Mouse (Mus musculus) small intestine, adult 2 months (tissue): ENCODE data around the gene Prame. TPM values are rescaled to one million over a fixed set of nuclear protein-coding genes. Genes with fewer than 3 reads are reported as not detected.
"Not testable (repeated sequence)": the region's sequence is repeated elsewhere in the genome, so short reads cannot be mapped to it uniquely, and the experiment has no call there.

Source experiments
- H3K27ac ChIP-seq: fragments of 200-500 bp; 2 replicates; pipeline ENCODE4 v1.5.1; 2012; ENCODE audit warnings: low read depth, low read length, control low read depth, inconsistent platforms; ENCODE audit not compliant: insufficient read depth
- H3K27me3 ChIP-seq: fragments of 200-500 bp; 2 replicates; pipeline ENCODE4 v1.6.1; 2012; ENCODE audit warnings: mild to moderate bottlenecking, moderate library complexity, low read length, inconsistent platforms; ENCODE audit not compliant: control insufficient read depth, insufficient read depth
- H3K36me3 ChIP-seq: fragments of 200-500 bp; 2 replicates; pipeline ENCODE4 v1.6.1; 2012; ENCODE audit warnings: mild to moderate bottlenecking, low read length, control low read depth, inconsistent platforms; ENCODE audit not compliant: control insufficient read depth, insufficient read depth
- H3K4me1 ChIP-seq: fragments of 200-500 bp; 2 replicates; pipeline ENCODE4 v1.6.1; 2012; ENCODE audit warnings: low read length, inconsistent platforms, mixed read lengths; ENCODE audit not compliant: control insufficient read depth, insufficient read depth, insufficient read length
- H3K4me3 ChIP-seq: fragments of 200-500 bp; 2 replicates; pipeline ENCODE4 v1.5.1; 2012; ENCODE audit warnings: low read depth, mild to moderate bottlenecking, control low read depth, inconsistent platforms, low read length, moderate library complexity
- CTCF ChIP-seq: fragments of 200-500 bp; IDR thresholded peaks from 2 replicates; pipeline ENCODE4 v1.5.1; 2012; ENCODE audit warnings: low read depth, mild to moderate bottlenecking, control low read depth, inconsistent platforms, low read length, moderate library complexity, mixed read lengths; ENCODE audit not compliant: insufficient replicate concordance, insufficient read length; ENCODE audit errors: extremely low read depth
- whole genome bisulfite sequencing: fragments of 180-500 bp; shearing (Covaris S2); methylation state at CpG from one replicate; pipeline ENCODE4 v1.1.7; 2018; 5-methylcytosine and 5-hydroxymethylcytosine counted together
- polyA plus RNA-seq: library from polyadenylated mRNA; depleted of rRNA; stranded (reverse); fragments of >200 nt; gene quantifications from 2 replicates; pipeline ENCODE4 v1.2.3, GENCODE M21; 2012; rRNA removed

Gene Prame
- polyA plus RNA-seq, 1 experiment: not detected

GRCm38 (mm10) chrX:135569467-135569866 is 58.0 kb downstream of the Prame start:
- H3K36me3 ChIP-seq, H3K4me1 ChIP-seq, H3K4me3 ChIP-seq, H3K27me3 ChIP-seq, H3K27ac ChIP-seq: not testable (repeated sequence)
- 22% methylated on average over 2 of the region's 2 CpGs for WGBS
- peak; percentile 47; the same call in 1 of the 2 replicates for TF ChIP-seq CTCF

GRCm38 (mm10) chrX:135564934-135565333 is 62.6 kb downstream of the Prame start:
- not testable (repeated sequence) for H3K4me1 ChIP-seq, H3K27me3 ChIP-seq, H3K27ac ChIP-seq, H3K36me3 ChIP-seq, H3K4me3 ChIP-seq
- WGBS: 46% methylated on average over 4 of the region's 4 CpGs

Other genes with a start within 250 kb of the Prame start
- gene Gm7903, start 193.9 kb downstream of the Prame start, polyA plus RNA-seq: not detected in 2 replicates
- not detected in 2 replicates for gene AV320801, start 133.1 kb downstream of the Prame start, polyA plus RNA-seq
- 0.25 and 0.43 TPM in 2 replicates for gene Nxf7, start 28.9 kb downstream of the Prame start, polyA plus RNA-seq
- gene Tcp11x2, start 66.1 kb upstream of the Prame start, polyA plus RNA-seq: not detected in 2 replicates
- not detected in 2 replicates for gene Tmsb15a, start 97.6 kb upstream of the Prame start, polyA plus RNA-seq
- gene Armcx5, start 115.0 kb upstream of the Prame start, polyA plus RNA-seq: 0.13 TPM in 1 of 2 replicates, not detected in the other
- gene Gprasp1, start 115.0 kb upstream of the Prame start, polyA plus RNA-seq: 1.4 and 2.6 TPM in 2 replicates
- gene Bhlhb9, start 169.9 kb upstream of the Prame start, polyA plus RNA-seq: 0.13 and 0.52 TPM in 2 replicates
- 0.58 and 1.1 TPM in 2 replicates for gene Gprasp2, start 211.3 kb upstream of the Prame start, polyA plus RNA-seq